Mouse (Mus musculus): Measurements from ENCODE around the gene Mad1l1. TPM values are rescaled to one million over a fixed set of nuclear protein-coding genes. Genes with fewer than 3 reads are reported as not detected.

The Mad1l1 gene
- polyA plus RNA-seq, 1 experiment from 2014 or later = 25.0 TPM

DNA sequence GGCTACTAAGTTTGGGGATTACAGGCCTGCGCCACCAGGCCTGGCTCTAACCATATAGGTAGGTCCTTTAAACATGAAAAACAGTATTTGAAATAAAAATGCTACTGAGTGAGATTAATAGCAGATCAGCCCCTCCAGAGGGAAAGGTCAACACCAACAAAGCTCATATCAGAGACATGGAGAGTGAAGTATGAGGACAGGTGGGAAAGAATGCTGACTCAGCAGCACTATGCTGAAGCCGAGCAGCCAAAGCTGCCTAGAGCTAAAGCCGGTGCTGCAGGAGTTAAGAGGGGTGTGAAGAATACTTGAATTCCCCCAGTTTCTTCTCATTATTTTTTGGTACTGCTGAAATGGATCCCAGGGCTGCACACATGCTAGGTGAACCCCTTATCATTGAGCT, 268.9 kb downstream of the Mad1l1 start:
- peaks cover 22% of the 10 kb centered on the region for H3K27me3 ChIP-seq (ENCODE audit: control insufficient read depth, insufficient read depth, low read length)
- no peak overlapping the region for H3K27ac ChIP-seq (ENCODE audit: low read depth, low read length)
- no peaks in the 10 kb centered on the region for H3K9me3 ChIP-seq (replicated peaks; ENCODE audit: control insufficient read depth, low read length)
- no peak overlapping the region for H3K4me2 ChIP-seq
- H3K4me3 ChIP-seq (ENCODE audit: low read depth, low read length) = no peak overlapping the region
- no peak overlapping the region for H3K9ac ChIP-seq (ENCODE audit: low read depth, low read length)
- 86% methylated on average over 3 of the region's 3 CpGs for WGBS (ENCODE audit: insufficient replicate concordance)
- peaks cover 5% of the 10 kb centered on the region; the same call in 1 of the 2 replicates for H3K4me1 ChIP-seq (ENCODE audit: control insufficient read depth, insufficient read depth, low read length)
- H3K36me3 ChIP-seq (ENCODE audit: control insufficient read depth, insufficient read depth, low read length) = no peaks in the 10 kb centered on the region
- no peak for ATAC-seq (replicated peaks; ENCODE audit: insufficient number of reproducible peaks, low FRiP score, low TSS enrichment)

DNA sequence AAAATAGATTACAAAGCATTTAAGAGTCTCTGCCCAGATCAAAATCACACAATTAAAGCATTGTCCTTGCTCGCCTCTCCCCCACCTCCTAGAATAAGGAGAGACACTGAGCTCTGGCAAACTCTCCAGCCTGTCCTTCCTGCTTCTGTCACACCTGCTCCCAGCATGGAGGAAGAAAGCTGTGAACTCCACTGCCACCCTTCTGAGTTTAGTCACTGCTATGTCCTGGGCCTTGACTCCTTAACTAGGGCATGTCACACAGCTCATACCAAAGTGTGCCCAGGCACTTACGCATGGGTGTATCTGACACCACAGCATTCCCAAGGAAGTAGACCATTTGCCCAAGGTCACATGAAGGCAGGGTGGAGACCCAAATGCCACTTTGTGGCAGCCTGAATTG, 275.9 kb downstream of the Mad1l1 start:
- Histone ChIP-seq H3K4me3 (ENCODE audit: low read depth, low read length) (no peak overlapping the region), H3K27me3 (ENCODE audit: control insufficient read depth, insufficient read depth, low read length) (peaks cover 39% of the 10 kb centered on the region), H3K4me1 (ENCODE audit: control insufficient read depth, insufficient read depth, low read length) (peaks cover 21% of the 10 kb centered on the region), H3K36me3 (ENCODE audit: control insufficient read depth, insufficient read depth, low read length) (no peaks in the 10 kb centered on the region), H3K9ac (ENCODE audit: low read depth, low read length) (no peak overlapping the region), H3K4me2 (no peak overlapping the region), H3K9me3 (replicated peaks; ENCODE audit: control insufficient read depth, low read length) (no peaks in the 10 kb centered on the region), H3K27ac (ENCODE audit: low read depth, low read length) (no peak overlapping the region)
- 89% methylated on average over 2 of the region's 2 CpGs for WGBS (ENCODE audit: insufficient replicate concordance)
- ATAC-seq (replicated peaks; ENCODE audit: insufficient number of reproducible peaks, low FRiP score, low TSS enrichment) = no peak

DNA sequence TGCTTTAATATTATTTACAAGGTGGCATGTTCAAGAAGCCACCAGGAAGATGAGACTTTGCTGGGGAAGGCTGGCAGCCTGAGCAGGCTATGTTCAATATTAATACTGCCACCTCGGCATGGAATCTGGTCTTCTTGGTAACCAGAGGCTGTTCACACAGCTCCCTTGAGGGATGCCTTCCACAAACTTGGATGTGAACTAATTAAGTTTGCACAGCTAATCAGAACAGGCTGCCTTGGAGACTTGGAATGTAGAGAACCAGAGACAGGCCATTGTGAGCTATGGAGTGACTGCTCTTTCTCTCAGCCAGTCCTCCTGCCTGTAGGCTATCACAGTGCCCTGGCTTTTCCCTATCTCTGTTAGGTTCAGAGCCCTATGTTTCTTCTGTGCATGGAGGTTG, 278.4 kb downstream of the Mad1l1 start:
- Histone ChIP-seq H3K9me3 (replicated peaks; ENCODE audit: control insufficient read depth, low read length) (no peaks in the 10 kb centered on the region), H3K4me1 (ENCODE audit: control insufficient read depth, insufficient read depth, low read length) (peaks cover 21% of the 10 kb centered on the region), H3K27me3 (ENCODE audit: control insufficient read depth, insufficient read depth, low read length) (peaks cover 30% of the 10 kb centered on the region), H3K27ac (ENCODE audit: low read depth, low read length) (no peak overlapping the region), H3K4me3 (ENCODE audit: low read depth, low read length) (no peak overlapping the region), H3K36me3 (ENCODE audit: control insufficient read depth, insufficient read depth, low read length) (no peaks in the 10 kb centered on the region), H3K9ac (ENCODE audit: low read depth, low read length) (no peak overlapping the region), H3K4me2 (no peak overlapping the region)
- ATAC-seq (replicated peaks; ENCODE audit: insufficient number of reproducible peaks, low FRiP score, low TSS enrichment) = no peak
- WGBS (ENCODE audit: insufficient replicate concordance) = 85% methylated on average over 1 of the region's 1 CpGs

DNA sequence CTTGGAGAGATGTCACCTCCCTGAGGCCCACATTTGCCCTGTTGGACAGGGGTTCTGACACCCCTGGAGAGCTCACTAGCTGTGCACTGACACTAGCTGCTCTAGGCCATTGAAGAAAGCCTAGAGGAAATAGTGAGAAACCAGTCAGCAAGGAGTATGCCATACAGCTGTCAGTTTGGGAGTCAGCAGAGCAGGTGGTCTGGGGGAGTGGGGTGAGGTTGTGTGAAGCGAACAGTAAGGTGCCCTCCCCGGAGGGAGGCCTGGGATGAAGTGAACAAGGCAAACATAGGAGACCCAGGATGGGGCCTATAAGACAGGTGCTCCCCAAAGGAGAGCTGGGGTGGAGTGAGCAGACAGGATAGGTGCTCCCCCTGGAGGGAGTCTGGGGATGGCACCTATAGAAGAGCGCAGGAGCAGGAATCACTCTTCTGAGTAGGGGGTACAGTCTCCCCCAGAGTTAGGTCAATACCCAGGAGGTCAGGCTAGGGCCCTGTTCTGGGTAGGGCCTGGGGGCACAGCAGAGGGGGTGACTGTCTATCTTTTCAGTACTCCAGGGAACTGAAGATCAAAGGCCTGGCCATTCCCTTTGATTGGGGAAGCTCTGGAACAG, 279.2 kb downstream of the Mad1l1 start:
- Histone ChIP-seq H3K4me2 (no peak overlapping the region), H3K9ac (ENCODE audit: low read depth, low read length) (no peak overlapping the region), H3K27me3 (ENCODE audit: control insufficient read depth, insufficient read depth, low read length) (peaks cover 31% of the 10 kb centered on the region), H3K4me1 (ENCODE audit: control insufficient read depth, insufficient read depth, low read length) (peaks cover 19% of the 10 kb centered on the region), H3K4me3 (ENCODE audit: low read depth, low read length) (no peak overlapping the region), H3K27ac (ENCODE audit: low read depth, low read length) (no peak overlapping the region), H3K9me3 (replicated peaks; ENCODE audit: control insufficient read depth, low read length) (no peaks in the 10 kb centered on the region), H3K36me3 (ENCODE audit: control insufficient read depth, insufficient read depth, low read length) (no peaks in the 10 kb centered on the region)
- WGBS (ENCODE audit: insufficient replicate concordance) = 81% methylated on average over 3 of the region's 3 CpGs
- ATAC-seq (replicated peaks; ENCODE audit: insufficient number of reproducible peaks, low FRiP score, low TSS enrichment) = no peak

GRCm38 (mm10) chr5:140041055-140041454, 280.3 kb downstream of the Mad1l1 start:
- peaks cover 35% of the 10 kb centered on the region for H3K27me3 ChIP-seq (ENCODE audit: control insufficient read depth, insufficient read depth, low read length)
- peaks cover 9% of the 10 kb centered on the region for H3K4me1 ChIP-seq (ENCODE audit: control insufficient read depth, insufficient read depth, low read length)
- 86% methylated on average over 3 of the region's 3 CpGs for WGBS (ENCODE audit: insufficient replicate concordance)
- no peak overlapping the region for H3K4me2 ChIP-seq
- H3K9ac ChIP-seq (ENCODE audit: low read depth, low read length) = no peak overlapping the region
- H3K9me3 ChIP-seq (replicated peaks; ENCODE audit: control insufficient read depth, low read length) = no peaks in the 10 kb centered on the region
- H3K36me3 ChIP-seq (ENCODE audit: control insufficient read depth, insufficient read depth, low read length) = no peaks in the 10 kb centered on the region
- no peak for ATAC-seq (replicated peaks; ENCODE audit: insufficient number of reproducible peaks, low FRiP score, low TSS enrichment)
- H3K27ac ChIP-seq (ENCODE audit: low read depth, low read length) = no peak overlapping the region
- H3K4me3 ChIP-seq (ENCODE audit: low read depth, low read length) = no peak overlapping the region

- no peak overlapping the region for H3K4me3 ChIP-seq (ENCODE audit: low read depth, low read length)
- ATAC-seq (replicated peaks; ENCODE audit: insufficient number of reproducible peaks, low FRiP score, low TSS enrichment) = no peak
- H3K4me2 ChIP-seq = no peak overlapping the region
- no peaks in the 10 kb centered on the region; the same call in 1 of the 2 replicates for H3K4me1 ChIP-seq (ENCODE audit: control insufficient read depth, insufficient read depth, low read length)
- WGBS (ENCODE audit: insufficient replicate concordance) = 81% methylated on average over 6 of the region's 6 CpGs
- no peak overlapping the region for H3K27ac ChIP-seq (ENCODE audit: low read depth, low read length)
- H3K36me3 ChIP-seq (ENCODE audit: control insufficient read depth, insufficient read depth, low read length) = no peaks in the 10 kb centered on the region
- peaks cover 21% of the 10 kb centered on the region for H3K27me3 ChIP-seq (ENCODE audit: control insufficient read depth, insufficient read depth, low read length)
- H3K9ac ChIP-seq (ENCODE audit: low read depth, low read length) = no peak overlapping the region
- H3K9me3 ChIP-seq (replicated peaks; ENCODE audit: control insufficient read depth, low read length) = no peaks in the 10 kb centered on the region
Observed at GRCm38 (mm10) chr5:140037587-140038233, 283.6 kb downstream of the Mad1l1 start.

DNA sequence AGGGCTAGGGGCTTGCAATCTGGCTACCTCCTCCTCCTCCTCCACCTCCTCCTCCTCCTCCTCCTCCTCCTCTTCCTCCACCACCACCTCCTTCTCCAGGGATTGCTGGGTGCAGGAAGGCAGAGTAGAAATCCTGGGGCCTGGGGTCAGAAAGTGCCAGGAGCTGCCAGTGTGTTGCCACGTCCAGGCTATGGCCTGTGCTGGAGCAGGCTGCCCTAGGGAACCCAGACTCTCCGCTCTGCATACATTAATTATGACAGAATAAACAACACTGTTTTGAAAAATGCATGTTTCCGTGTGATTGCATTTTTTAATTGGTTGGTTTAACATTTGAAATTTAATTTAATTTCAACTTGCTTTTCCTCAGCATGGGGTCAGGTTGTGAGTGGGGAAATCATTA, 285.7 kb downstream of the Mad1l1 start:
- WGBS (ENCODE audit: insufficient replicate concordance) = 88% methylated on average over 3 of the region's 3 CpGs
- Histone ChIP-seq H3K9ac (ENCODE audit: low read depth, low read length) (no peak overlapping the region), H3K4me1 (ENCODE audit: control insufficient read depth, insufficient read depth, low read length) (no peaks in the 10 kb centered on the region), H3K36me3 (ENCODE audit: control insufficient read depth, insufficient read depth, low read length) (no peaks in the 10 kb centered on the region), H3K4me3 (ENCODE audit: low read depth, low read length) (no peak overlapping the region), H3K27me3 (ENCODE audit: control insufficient read depth, insufficient read depth, low read length) (peaks cover 10% of the 10 kb centered on the region; the same call in 1 of the 2 replicates), H3K27ac (ENCODE audit: low read depth, low read length) (no peak overlapping the region), H3K9me3 (replicated peaks; ENCODE audit: control insufficient read depth, low read length) (no peaks in the 10 kb centered on the region), H3K4me2 (no peak overlapping the region)
- ATAC-seq (replicated peaks; ENCODE audit: insufficient number of reproducible peaks, low FRiP score, low TSS enrichment) = no peak

DNA sequence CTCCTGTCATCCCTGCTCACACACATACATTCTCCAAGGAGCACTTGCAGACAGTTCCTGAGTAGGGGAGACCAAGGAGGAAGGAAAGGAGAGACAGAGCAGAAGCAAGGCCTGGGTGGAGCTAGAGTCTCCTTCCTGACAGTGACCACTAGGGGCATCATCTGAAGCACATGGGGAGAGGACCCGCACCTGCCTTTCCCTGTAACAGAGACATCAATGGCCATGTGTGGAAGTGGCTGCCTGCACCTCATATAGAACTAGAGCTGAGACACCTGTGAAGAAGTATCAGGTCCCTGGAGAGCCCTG, 286.4 kb downstream of the Mad1l1 start:
- ATAC-seq (replicated peaks; ENCODE audit: insufficient number of reproducible peaks, low FRiP score, low TSS enrichment) = no peak
- WGBS (ENCODE audit: insufficient replicate concordance) = 44% methylated on average over 1 of the region's 1 CpGs
- H3K9me3 ChIP-seq (replicated peaks; ENCODE audit: control insufficient read depth, low read length) = no peaks in the 10 kb centered on the region
- no peak overlapping the region for H3K9ac ChIP-seq (ENCODE audit: low read depth, low read length)
- no peak overlapping the region for H3K4me2 ChIP-seq
- no peaks in the 10 kb centered on the region for H3K36me3 ChIP-seq (ENCODE audit: control insufficient read depth, insufficient read depth, low read length)
- H3K4me3 ChIP-seq (ENCODE audit: low read depth, low read length) = no peak overlapping the region
- no peaks in the 10 kb centered on the region for H3K4me1 ChIP-seq (ENCODE audit: control insufficient read depth, insufficient read depth, low read length)
- no peak overlapping the region for H3K27ac ChIP-seq (ENCODE audit: low read depth, low read length)
- peaks cover 9% of the 10 kb centered on the region; the same call in 1 of the 2 replicates for H3K27me3 ChIP-seq (ENCODE audit: control insufficient read depth, insufficient read depth, low read length)

All from heart, embryonic 11.5 days (tissue).